9 mouse cellular contexts compared by ENCODE assay signal in the genomic region with DNA sequence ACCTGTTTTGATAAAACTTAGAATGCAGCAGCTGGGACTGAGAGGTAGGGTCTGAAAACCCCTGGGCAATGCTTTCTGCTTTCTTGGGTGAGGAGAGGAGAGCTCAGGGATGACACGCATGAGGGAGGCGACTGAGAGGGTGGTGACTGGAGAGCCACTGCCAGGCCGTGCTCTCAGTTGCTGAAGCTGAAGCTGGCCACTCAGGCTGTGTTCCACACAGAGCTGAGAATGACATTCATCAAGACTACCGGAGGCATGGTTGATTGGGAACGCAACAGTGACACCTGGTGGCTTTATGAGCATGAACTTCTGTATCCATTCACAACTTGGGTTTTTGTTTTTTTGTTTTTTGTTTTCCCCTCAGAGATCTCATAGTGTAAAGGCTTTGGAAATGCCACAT. TPM values are rescaled to one million over a fixed set of nuclear protein-coding genes. Genes with fewer than 3 reads are reported as not detected.
DNase-seq lines count a peak whose midpoint lies in the region; ATAC-seq and TF ChIP-seq lines count a peak whose summit lies in the region.
"Had no signal": no experiment of that assay in that cellular context is flagged by ENCODE, and none has a peak within 500 bp of the region (broad histone marks: within the 10 kb centered on the region; RNA-seq: fewer than 3 reads in every experiment).

No protein-coding gene starts in this region.

- H3K4me3 ChIP-seq in midbrain, postnatal 0 days (ENCODE audit: low read depth, low read length) = no peak overlapping the region
- H3K4me3 ChIP-seq: embryonic facial prominence, embryonic 13.5 days had no signal

- no peaks in the 10 kb centered on the region for H3K27me3 ChIP-seq in midbrain, postnatal 0 days (ENCODE audit: insufficient read depth, low read length)
- H3K27me3 ChIP-seq in splenic B cell, adult 2 months (ENCODE audit: control insufficient read depth, insufficient read depth, low read length, poor library complexity, severe bottlenecking) = no peaks in the 10 kb centered on the region
- H3K27me3 ChIP-seq: embryonic facial prominence, embryonic 13.5 days had no signal

- peak; percentile 69 for ATAC-seq in activated CD4-positive, CD25-positive, alpha-beta regulatory T cell, adult 4 months
- ATAC-seq in midbrain, postnatal 0 days (ENCODE audit: low FRiP score) = peak; percentile 85

- H3K4me2 ChIP-seq in midbrain, postnatal 0 days (ENCODE audit: low read depth, low read length, poor library complexity, severe bottlenecking) = no peak overlapping the region
- H3K4me2 ChIP-seq: embryonic facial prominence, embryonic 13.5 days had no signal

- DNase-seq in 416B (ENCODE audit: low read depth) = peak; percentile 85
- DNase-seq in embryo, embryonic 10.5 days (ENCODE audit: low spot score) = peak; percentile 90
- DNase-seq in heart, adult 18-20 months = peak; percentile 57 to 69
- DNase-seq in kidney, adult 18-20 months = peak; percentile 52
- peak; percentile 66 for DNase-seq in left cerebral cortex, postnatal 4 days
- peak; percentile 91 for DNase-seq in midbrain, postnatal 0 days (ENCODE audit: low spot score)
- peak; percentile 90 for DNase-seq in splenic B cell, adult 2 months (ENCODE audit: low read depth, low spot score)

- H3K36me3 ChIP-seq in midbrain, postnatal 0 days (ENCODE audit: insufficient read depth, low read length) = no peaks in the 10 kb centered on the region
- H3K36me3 ChIP-seq in splenic B cell, adult 2 months (ENCODE audit: control insufficient read depth, insufficient read depth, low read length, poor library complexity, severe bottlenecking) = no peaks in the 10 kb centered on the region
- H3K36me3 ChIP-seq: embryonic facial prominence, embryonic 13.5 days had no signal

- intact Hi-C loops in left cerebral cortex, postnatal 4 days (cut with DNase I) = loop anchor here (5.0 to 10.0 kb wide), 3 partner anchors 471 to 714 kb away; no protein-coding TSS in a partner anchor

- H3K27ac ChIP-seq in midbrain, postnatal 0 days (ENCODE audit: low read depth, low read length) = no peak overlapping the region
- H3K27ac ChIP-seq: embryonic facial prominence, embryonic 13.5 days had no signal

- H3K4me1 ChIP-seq in midbrain, postnatal 0 days (ENCODE audit: insufficient read depth, low read length) = no peaks in the 10 kb centered on the region; the same call in 1 of the 2 replicates

- TF ChIP-seq CTCF in midbrain, postnatal 0 days (IDR thresholded peaks at IDR 0.05) = peak; percentile 92

- WGBS in midbrain, postnatal 0 days = 2% methylated on average over 5 of the region's 5 CpGs

- no peak overlapping the region for H3K9ac ChIP-seq in midbrain, postnatal 0 days (replicated peaks; ENCODE audit: low read length, poor library complexity, severe bottlenecking)
- H3K9ac ChIP-seq: embryonic facial prominence, embryonic 13.5 days had no signal

- no peaks in the 10 kb centered on the region for H3K9me3 ChIP-seq in midbrain, postnatal 0 days (ENCODE audit: low read length)
- H3K9me3 ChIP-seq: embryonic facial prominence, embryonic 13.5 days had no signal

RNA-seq across cellular contexts. Expression of gene Svopl, which starts 19.4 kb away (rescaled TPM):
- polyA plus RNA-seq in activated CD4-positive, CD25-positive, alpha-beta regulatory T cell, adult 4 months (2017; shearing (Covaris generic)) = under 1 TPM in 1 of 2 experiments, not detected in 1; 0.13 TPM
- total RNA-seq in heart, adult 18-20 months (2021) = under 1 TPM; 0.47 to 0.67 TPM
- not detected for total RNA-seq in left cerebral cortex, postnatal 4 days (2021)
- 0.28 and 0.99 TPM in 2 replicates for total RNA-seq in midbrain, postnatal 0 days (2014; rRNA removed)
- polyA plus RNA-seq in midbrain, postnatal 0 days (2015; fragmentation: Nextera tagmentation; extraction: Ambion mirVana) = 0.33 and 0.51 TPM in 2 replicates

RNA-seq across cellular contexts. Expression of gene Tmem213, which starts 42.8 kb away (rescaled TPM):
- polyA plus RNA-seq in activated CD4-positive, CD25-positive, alpha-beta regulatory T cell, adult 4 months (2017; shearing (Covaris generic)) = not detected
- not detected for total RNA-seq in heart, adult 18-20 months (2021)
- not detected for total RNA-seq in left cerebral cortex, postnatal 4 days (2021)
- total RNA-seq in midbrain, postnatal 0 days (2014; rRNA removed) = not detected in 2 replicates
- polyA plus RNA-seq in midbrain, postnatal 0 days (2015; fragmentation: Nextera tagmentation; extraction: Ambion mirVana) = 0.26 TPM in 1 of 2 replicates, not detected in the other

RNA-seq across cellular contexts. Expression of gene Atp6v0a4, which starts 58.2 kb away (rescaled TPM):
- polyA plus RNA-seq in activated CD4-positive, CD25-positive, alpha-beta regulatory T cell, adult 4 months (2017; shearing (Covaris generic)) = not detected
- total RNA-seq in heart, adult 18-20 months (2021) = 1 to 10 TPM in 1 of 2 experiments, under 1 TPM in 1; 0.72 to 1.4 TPM
- 1 to 10 TPM; 3.0 to 3.2 TPM for total RNA-seq in left cerebral cortex, postnatal 4 days (2021)
- 0.09 and 0.27 TPM in 2 replicates for total RNA-seq in midbrain, postnatal 0 days (2014; rRNA removed)
- polyA plus RNA-seq in midbrain, postnatal 0 days (2015; fragmentation: Nextera tagmentation; extraction: Ambion mirVana) = 0.26 and 0.30 TPM in 2 replicates
